Mouse (Mus musculus) gastrocnemius, postnatal 10 days (tissue): Measurements from ENCODE around the gene Vmn1r91. TPM values are rescaled to one million over a fixed set of nuclear protein-coding genes. Genes with fewer than 3 reads are reported as not detected.
"Not testable (repeated sequence)": the region's sequence is repeated elsewhere in the genome, so short reads cannot be mapped to it uniquely, and the experiment has no call there.

Source experiments
- DNase-seq: peaks from one replicate; pipeline ENCODE4 v3.0.0; 2021; ENCODE audit warnings: mixed read lengths
- long read RNA-seq, 2 experiments: library from polyadenylated mRNA; stranded (forward); transcript quantifications; one replicate each; pipeline ENCODE4 v2.0.0; 2021
- total RNA-seq, 2 experiments: library from RNA; stranded (reverse); gene quantifications; 2 replicates each; pipeline ENCODE4 v1.2.3; 2021

Vmn1r91 gene
- not detected for total RNA-seq
- long read RNA-seq, experiment 1: 0 reads
- long read RNA-seq, experiment 2: 0 reads

GRCm38 (mm10) chr7:20099380-20099779 lies at the start of gene Vmn1r91:
Gene Vmn1r91, plus strand, starts transcription at chr7:20099680.
- not testable (repeated sequence) for DNase-seq

- not testable (repeated sequence) for DNase-seq
Observed at GRCm38 (mm10) chr7:20064100-20064499, 35.4 kb upstream of the Vmn1r91 start.

- not testable (repeated sequence) for DNase-seq
Observed at GRCm38 (mm10) chr7:20078118-20078517, 21.4 kb upstream of the Vmn1r91 start.

- not testable (repeated sequence) for DNase-seq
Observed at GRCm38 (mm10) chr7:20122479-20122878, 23.0 kb downstream of the Vmn1r91 start, which contains the start of gene Gm16442. Gene Gm16442, minus strand, starts transcription at chr7:20122579.

- not testable (repeated sequence) for DNase-seq
Observed at GRCm38 (mm10) chr7:20138988-20139387, 39.5 kb downstream of the Vmn1r91 start, which contains the start of gene Vmn1r93. Gene Vmn1r93, minus strand, starts transcription at chr7:20139088.

Other genes starting within 250 kb of the Vmn1r91 start
- not detected for gene Gm19345, start 247.7 kb upstream of the Vmn1r91 start, total RNA-seq
- not detected for gene Ceacam16, start 238.4 kb upstream of the Vmn1r91 start, total RNA-seq
- not detected for gene Ceacam19, start 211.7 kb upstream of the Vmn1r91 start, total RNA-seq
- gene Pvr, start 178.5 kb upstream of the Vmn1r91 start, total RNA-seq: 10 to 100 TPM; 10.7 to 15.3 TPM
- gene Igsf23, start 148.9 kb upstream of the Vmn1r91 start, total RNA-seq: not detected
- gene Ceacam20, start 134.3 kb upstream of the Vmn1r91 start, total RNA-seq: not detected
- not detected for gene Nlrp9b, start 108.2 kb upstream of the Vmn1r91 start, total RNA-seq
- not detected for gene Gm16442, start 22.9 kb downstream of the Vmn1r91 start, total RNA-seq
- gene Vmn1r93, start 39.4 kb downstream of the Vmn1r91 start, total RNA-seq: not detected
- not detected for gene Vmn1r94, start 68.7 kb downstream of the Vmn1r91 start, total RNA-seq
- gene Vmn1r95, start 94.0 kb downstream of the Vmn1r91 start, total RNA-seq: not detected
- not detected for gene Gm6164, start 105.9 kb downstream of the Vmn1r91 start, total RNA-seq
- gene Gm4498, start 134.1 kb downstream of the Vmn1r91 start, total RNA-seq: not detected
- gene Gm5890, start 163.2 kb downstream of the Vmn1r91 start, total RNA-seq: not detected
- gene Gm4133, start 234.4 kb downstream of the Vmn1r91 start, total RNA-seq: not detected